In genomic region chr17:47943103-47943870, GRCm38 (mm10) we compare ENCODE assay signal across 12 mouse cellular contexts. TPM values are rescaled to one million over a fixed set of nuclear protein-coding genes. Genes with fewer than 3 reads are reported as not detected.
DNase-seq lines count a peak whose midpoint lies in the region; ATAC-seq and TF ChIP-seq lines count a peak whose summit lies in the region.
"Had no signal": no experiment of that assay in that cellular context is flagged by ENCODE, and none has a peak within 500 bp of the region (broad histone marks: within the 10 kb centered on the region; RNA-seq: fewer than 3 reads in every experiment).

No protein-coding gene starts in this region.

- WGBS in spleen, adult 2 months = 24% methylated on average over 9 of the region's 9 CpGs

- H3K4me3 ChIP-seq in erythroblast, embryonic 14.5 days (replicated peaks) = peak overlapping the region; percentile 59
- no peak overlapping the region for H3K4me3 ChIP-seq in spleen, adult 2 months (ENCODE audit: extremely low read depth, insufficient read depth, insufficient read length)
- H3K4me3 ChIP-seq: heart, adult 2 months had no signal

- H3K9me3 ChIP-seq in erythroblast, embryonic 14.5 days (ENCODE audit: control insufficient read depth, low read length) = no peaks in the 10 kb centered on the region

- no peaks in the 10 kb centered on the region; the same call in 1 of the 2 replicates for H3K36me3 ChIP-seq in erythroblast, embryonic 14.5 days (ENCODE audit: control insufficient read depth)
- H3K36me3 ChIP-seq in spleen, adult 2 months (ENCODE audit: control insufficient read depth, insufficient read depth, low read length) = no peaks in the 10 kb centered on the region

- TF ChIP-seq POLR2A in spleen, adult 2 months (IDR thresholded peaks at IDR 0.05; ENCODE audit: low read depth, low read length) = no peak

- no peak for ATAC-seq in erythroblast, adult 5-6 weeks (replicated peaks; ENCODE audit: low FRiP score, poor library complexity, severe bottlenecking)
- peak; percentile 78 to 85 for ATAC-seq in hematopoietic stem cell, adult 5-6 weeks (replicated peaks in 1 of 2; ENCODE audit: insufficient read depth in 1 of 2, low FRiP score in 2 of 2, low TSS enrichment in 1 of 2, low read depth in 1 of 2, poor library complexity in 2 of 2, severe bottlenecking in 2 of 2)
- ATAC-seq in megakaryocyte, adult 5-6 weeks (ENCODE audit: poor library complexity, severe bottlenecking) = no peak

- H3K27me3 ChIP-seq in erythroblast, embryonic 14.5 days (ENCODE audit: control insufficient read depth) = peaks cover 12% of the 10 kb centered on the region
- H3K27me3 ChIP-seq in spleen, adult 2 months (ENCODE audit: control insufficient read depth, insufficient read depth, low read length) = no peaks in the 10 kb centered on the region

- DNase-seq in spleen, adult 2 months (ENCODE audit: low read depth in 1 of 2, low spot score in 2 of 2) = peak; percentile 30 to 73
- DNase-seq in spleen, postnatal 14 days (ENCODE audit: low spot score in 2 of 2) = no peak
- DNase-seq in skeletal muscle tissue, adult 2 months (ENCODE audit: low read depth, low spot score) = peak; percentile 34
- DNase-seq in thymus, postnatal 25 days = no peak
- DNase-seq: cerebellum, postnatal 25 days; heart, adult 2 months; kidney, postnatal 10 days; lung, adult 18-20 months had no signal

- H3K4me1 ChIP-seq in erythroblast, embryonic 14.5 days (ENCODE audit: control insufficient read depth) = peaks cover 72% of the 10 kb centered on the region
- H3K4me1 ChIP-seq in spleen, adult 2 months (ENCODE audit: control insufficient read depth, insufficient read depth, insufficient read length) = peaks cover 31% of the 10 kb centered on the region; the same call in 1 of the 2 replicates

- H3K27ac ChIP-seq in spleen, adult 2 months (ENCODE audit: insufficient read depth, low read length) = peak overlapping the region; percentile 89
- H3K27ac ChIP-seq: heart, adult 2 months had no signal

- no peak for TF ChIP-seq CTCF in spleen, adult 2 months (IDR thresholded peaks at IDR 0.05; ENCODE audit: extremely low read depth, insufficient read depth, insufficient read length, insufficient replicate concordance)

RNA-seq across cellular contexts. Expression of gene Foxp4, which starts 18.8 kb away (rescaled TPM):
- 10.1 and 10.6 TPM in 2 replicates for polyA plus RNA-seq in erythroblast, embryonic 14.5 days (2012)
- 1.2 and 4.0 TPM in 2 replicates for total RNA-seq in erythroblast, adult 5-6 weeks (2015; ENCODE audit: low replicate concordance)
- 0.51 and 0.70 TPM in 2 replicates for total RNA-seq in erythroblast, adult 5-6 weeks (2017; ENCODE audit: low replicate concordance)
- polyA plus RNA-seq in spleen, adult 2 months (2012; rRNA removed) = 62.0 and 97.7 TPM in 2 replicates
- 7.0 and 7.1 TPM in 2 replicates for total RNA-seq in hematopoietic stem cell, adult 5-6 weeks (2017)
- 7.1 and 8.8 TPM in 2 replicates for total RNA-seq in megakaryocyte, adult 5-6 weeks (2015)
- 1.1 and 2.2 TPM in 2 replicates for total RNA-seq in megakaryocyte, adult 5-6 weeks (2017)

Comparison
In these comparisons a context has a peak if more than half of its experiments do, and no peak if none do; other contexts are left out.
1. DNase-seq: peak in spleen, adult 2 months (2 of 2) and skeletal muscle tissue, adult 2 months (single experiment); none in spleen, postnatal 14 days (0 of 2) and thymus, postnatal 25 days (single experiment).
2. ATAC-seq: peak in hematopoietic stem cell, adult 5-6 weeks (2 of 2); none in erythroblast, adult 5-6 weeks (single experiment) and megakaryocyte, adult 5-6 weeks (single experiment).